Mouse (Mus musculus): ENCODE measurements around the gene Gpr89.

Gpr89 gene

GRCm38 (mm10) chr3:96870270-96870669 lies 34.9 kb downstream of the Gpr89 start:
- DNase-seq (ENCODE audit: low spot score), result no peak

GRCm38 (mm10) chr3:96869091-96869490 lies 36.1 kb downstream of the Gpr89 start:
- DNase-seq (ENCODE audit: low spot score), result no peak

GRCm38 (mm10) chr3:96868566-96868965 lies 36.6 kb downstream of the Gpr89 start:
- DNase-seq (ENCODE audit: low spot score), result no peak

- no peak for DNase-seq (ENCODE audit: low spot score)
These were observed 37.3 kb downstream of the Gpr89 start for GRCm38 (mm10) chr3:96867863-96868262.

GRCm38 (mm10) chr3:96860498-96860897 lies 44.6 kb downstream of the Gpr89 start:
- DNase-seq (ENCODE audit: low spot score), result no peak

GRCm38 (mm10) chr3:96855833-96856232 lies 49.3 kb downstream of the Gpr89 start:
- no peak for DNase-seq (ENCODE audit: low spot score)

- no peak for DNase-seq (ENCODE audit: low spot score)
These were observed 50.8 kb downstream of the Gpr89 start for GRCm38 (mm10) chr3:96854376-96854775.

GRCm38 (mm10) chr3:96852561-96852960 lies 52.6 kb downstream of the Gpr89 start:
- DNase-seq (ENCODE audit: low spot score), result no peak

GRCm38 (mm10) chr3:96849168-96849727 lies 55.9 kb downstream of the Gpr89 start:
- no peak for DNase-seq (ENCODE audit: low spot score)

GRCm38 (mm10) chr3:96848470-96848869 lies 56.7 kb downstream of the Gpr89 start:
- no peak for DNase-seq (ENCODE audit: low spot score)

GRCm38 (mm10) chr3:96847661-96848060 lies 57.5 kb downstream of the Gpr89 start:
- no peak for DNase-seq (ENCODE audit: low spot score)

GRCm38 (mm10) chr3:96846985-96847384 lies 58.2 kb downstream of the Gpr89 start:
- no peak for DNase-seq (ENCODE audit: low spot score)

- no peak for DNase-seq (ENCODE audit: low spot score)
These were observed 59.3 kb downstream of the Gpr89 start for GRCm38 (mm10) chr3:96845806-96846205.

GRCm38 (mm10) chr3:96845191-96845590 lies 60.0 kb downstream of the Gpr89 start:
- DNase-seq (ENCODE audit: low spot score), result no peak

GRCm38 (mm10) chr3:96838996-96839645 lies 66.0 kb downstream of the Gpr89 start:
- DNase-seq (ENCODE audit: low spot score), result no peak

- no peak for DNase-seq (ENCODE audit: low spot score)
These were observed 68.7 kb downstream of the Gpr89 start for GRCm38 (mm10) chr3:96836414-96836813.

GRCm38 (mm10) chr3:96834587-96835348 lies 70.4 kb downstream of the Gpr89 start:
- no peak for DNase-seq (ENCODE audit: low spot score)

GRCm38 (mm10) chr3:96832930-96833329 lies 72.2 kb downstream of the Gpr89 start:
- no peak for DNase-seq (ENCODE audit: low spot score)

- DNase-seq (ENCODE audit: low spot score), result no peak
These were observed 75.3 kb downstream of the Gpr89 start for GRCm38 (mm10) chr3:96829856-96830255.

GRCm38 (mm10) chr3:96828984-96829383 lies 76.2 kb downstream of the Gpr89 start, which contains the start of the genes Pdzk1 and Cd160:
Gene Pdzk1, plus strand, starts transcription at chr3:96829284.
Gene Cd160, minus strand, starts transcription at chr3:96829351.
- DNase-seq (ENCODE audit: low spot score), result no peak

- peak; percentile 25 for DNase-seq (ENCODE audit: low spot score)
These were observed 76.8 kb downstream of the Gpr89 start for GRCm38 (mm10) chr3:96828308-96828864.

GRCm38 (mm10) chr3:96825261-96825660 lies 79.9 kb downstream of the Gpr89 start:
- no peak for DNase-seq (ENCODE audit: low spot score)

GRCm38 (mm10) chr3:96824614-96825013 lies 80.5 kb downstream of the Gpr89 start:
- no peak for DNase-seq (ENCODE audit: low spot score)
